Mouse (Mus musculus): Measurements from ENCODE around the gene Ctdnep1. TPM values are rescaled to one million over a fixed set of nuclear protein-coding genes. Genes with fewer than 3 reads are reported as not detected.
"Not testable (repeated sequence)": the region's sequence is repeated elsewhere in the genome, so short reads cannot be mapped to it uniquely, and the experiment has no call there.

The Ctdnep1 gene
- polyA plus RNA-seq, 1 experiment from 2014 or later: 22.6 TPM

GRCm38 (mm10) chr11:69947337-69948065 lies 33.5 kb upstream of the Ctdnep1 start:
- peaks cover 9% of the 10 kb centered on the region for H3K4me1 ChIP-seq (ENCODE audit: control insufficient read depth, insufficient read depth, low read length)
- H3K9me3 ChIP-seq (ENCODE audit: control insufficient read depth, low read length): no peaks in the 10 kb centered on the region
- H3K27ac ChIP-seq (ENCODE audit: low read depth, low read length): no peak overlapping the region; the same call in 1 of the 2 replicates
- WGBS: 5% methylated on average over 29 of the region's 29 CpGs
- H3K36me3 ChIP-seq (ENCODE audit: control insufficient read depth, insufficient read depth, low read length): no peaks in the 10 kb centered on the region
- H3K4me2 ChIP-seq: peak overlapping the region; percentile 61
- peak overlapping the region; percentile 78 for H3K9ac ChIP-seq (ENCODE audit: low read length)
- H3K4me3 ChIP-seq (ENCODE audit: low read depth, low read length): peak overlapping the region; percentile 49
- peak; percentile 96 for DNase-seq (ENCODE audit: low spot score, missing footprints)
- no peaks in the 10 kb centered on the region for H3K27me3 ChIP-seq (ENCODE audit: control insufficient read depth, insufficient read depth, low read length)
- peak; percentile 57 for ATAC-seq (ENCODE audit: low FRiP score)

- H3K36me3 ChIP-seq (ENCODE audit: control insufficient read depth, insufficient read depth, low read length): no peaks in the 10 kb centered on the region
- H3K9ac ChIP-seq (ENCODE audit: low read length): peak within 1 kb of the TSS; percentile 78
- peak within 1 kb of the TSS; percentile 61 for H3K4me2 ChIP-seq
- no peaks in the 10 kb centered on the region for H3K9me3 ChIP-seq (ENCODE audit: control insufficient read depth, low read length)
- ATAC-seq (ENCODE audit: low FRiP score): peak; percentile 95
- peak; percentile 99 for DNase-seq (ENCODE audit: low spot score, missing footprints)
- H3K27ac ChIP-seq (ENCODE audit: low read depth, low read length): peak within 1 kb of the TSS; percentile 74
- peak within 1 kb of the TSS; percentile 49 for H3K4me3 ChIP-seq (ENCODE audit: low read depth, low read length)
- peaks cover 9% of the 10 kb centered on the region for H3K4me1 ChIP-seq (ENCODE audit: control insufficient read depth, insufficient read depth, low read length)
- H3K27me3 ChIP-seq (ENCODE audit: control insufficient read depth, insufficient read depth, low read length): no peaks in the 10 kb centered on the region
- WGBS: under 1% methylated on average over 34 of the region's 34 CpGs
These were observed 32.7 kb upstream of the Ctdnep1 start, which contains the start of gene Slc2a4 for GRCm38 (mm10) chr11:69948066-69948762. TSS of gene Slc2a4 (minus strand) at chr11:69948188.

- Histone ChIP-seq H3K27me3 (ENCODE audit: control insufficient read depth, insufficient read depth, low read length) (no peaks in the 10 kb centered on the region), H3K9ac (ENCODE audit: low read length) (peak overlapping the region; percentile 78), H3K27ac (ENCODE audit: low read depth, low read length) (peak overlapping the region; percentile 74), H3K4me3 (ENCODE audit: low read depth, low read length) (peak overlapping the region; percentile 49), H3K9me3 (ENCODE audit: control insufficient read depth, low read length) (no peaks in the 10 kb centered on the region), H3K4me2 (peak overlapping the region; percentile 61), H3K36me3 (ENCODE audit: control insufficient read depth, insufficient read depth, low read length) (no peaks in the 10 kb centered on the region), H3K4me1 (ENCODE audit: control insufficient read depth, insufficient read depth, low read length) (peaks cover 9% of the 10 kb centered on the region)
- WGBS: under 1% methylated on average over 14 of the region's 14 CpGs
- DNase-seq (ENCODE audit: low spot score, missing footprints) (peak; percentile 99), ATAC-seq (ENCODE audit: low FRiP score) (peak; percentile 65)
These were observed 32.2 kb upstream of the Ctdnep1 start for GRCm38 (mm10) chr11:69948763-69949150.

GRCm38 (mm10) chr11:69950807-69951459 lies 30.0 kb upstream of the Ctdnep1 start:
- ATAC-seq (ENCODE audit: low FRiP score) (no peak), DNase-seq (ENCODE audit: low spot score, missing footprints) (peak; percentile 87)
- WGBS: 47% methylated on average over 4 of the region's 4 CpGs
- Histone ChIP-seq H3K9ac (ENCODE audit: low read length) (no peak overlapping the region), H3K4me2 (no peak overlapping the region), H3K36me3 (ENCODE audit: control insufficient read depth, insufficient read depth, low read length) (no peaks in the 10 kb centered on the region), H3K4me3 (ENCODE audit: low read depth, low read length) (no peak overlapping the region), H3K9me3 (ENCODE audit: control insufficient read depth, low read length) (no peaks in the 10 kb centered on the region), H3K27me3 (ENCODE audit: control insufficient read depth, insufficient read depth, low read length) (no peaks in the 10 kb centered on the region), H3K27ac (ENCODE audit: low read depth, low read length) (no peak overlapping the region), H3K4me1 (ENCODE audit: control insufficient read depth, insufficient read depth, low read length) (peaks cover 9% of the 10 kb centered on the region)

- Histone ChIP-seq H3K27me3 (ENCODE audit: control insufficient read depth, insufficient read depth, low read length) (no peaks in the 10 kb centered on the region), H3K27ac (ENCODE audit: low read depth, low read length) (no peak overlapping the region), H3K4me1 (ENCODE audit: control insufficient read depth, insufficient read depth, low read length) (peaks cover 9% of the 10 kb centered on the region), H3K4me2 (no peak overlapping the region), H3K4me3 (ENCODE audit: low read depth, low read length) (no peak overlapping the region), H3K9me3 (ENCODE audit: control insufficient read depth, low read length) (no peaks in the 10 kb centered on the region), H3K9ac (ENCODE audit: low read length) (no peak overlapping the region), H3K36me3 (ENCODE audit: control insufficient read depth, insufficient read depth, low read length) (no peaks in the 10 kb centered on the region)
- 52% methylated on average over 1 of the region's 1 CpGs for WGBS
- ATAC-seq (ENCODE audit: low FRiP score) (no peak), DNase-seq (ENCODE audit: low spot score, missing footprints) (no peak)
These were observed 28.7 kb upstream of the Ctdnep1 start for GRCm38 (mm10) chr11:69952274-69952673.

- Histone ChIP-seq H3K9ac (ENCODE audit: low read length) (no peak overlapping the region), H3K27me3 (ENCODE audit: control insufficient read depth, insufficient read depth, low read length) (no peaks in the 10 kb centered on the region), H3K4me1 (ENCODE audit: control insufficient read depth, insufficient read depth, low read length) (peaks cover 4% of the 10 kb centered on the region; the same call in 1 of the 2 replicates), H3K27ac (ENCODE audit: low read depth, low read length) (no peak overlapping the region), H3K9me3 (ENCODE audit: control insufficient read depth, low read length) (no peaks in the 10 kb centered on the region), H3K4me2 (no peak overlapping the region), H3K4me3 (ENCODE audit: low read depth, low read length) (no peak overlapping the region), H3K36me3 (ENCODE audit: control insufficient read depth, insufficient read depth, low read length) (no peaks in the 10 kb centered on the region)
- WGBS: 70% methylated on average over 11 of the region's 11 CpGs
- no peak for ATAC-seq (ENCODE audit: low FRiP score)
- DNase-seq (ENCODE audit: low spot score, missing footprints): no peak
These were observed 27.6 kb upstream of the Ctdnep1 start for GRCm38 (mm10) chr11:69953267-69953915.

GRCm38 (mm10) chr11:69955618-69956017 lies 25.3 kb upstream of the Ctdnep1 start:
- H3K4me1 ChIP-seq (ENCODE audit: control insufficient read depth, insufficient read depth, low read length); H3K36me3 ChIP-seq (ENCODE audit: control insufficient read depth, insufficient read depth, low read length); ATAC-seq (ENCODE audit: low FRiP score); DNase-seq (ENCODE audit: low spot score, missing footprints); H3K27me3 ChIP-seq (ENCODE audit: control insufficient read depth, insufficient read depth, low read length); H3K27ac ChIP-seq (ENCODE audit: low read depth, low read length); H3K9me3 ChIP-seq (ENCODE audit: control insufficient read depth, low read length); H3K4me2 ChIP-seq; H3K9ac ChIP-seq (ENCODE audit: low read length); H3K4me3 ChIP-seq (ENCODE audit: low read depth, low read length): not testable (repeated sequence)
- 81% methylated on average over 4 of the region's 4 CpGs for WGBS

- DNase-seq (ENCODE audit: low spot score, missing footprints) (no peak), ATAC-seq (ENCODE audit: low FRiP score) (no peak)
- H3K4me3 ChIP-seq (ENCODE audit: low read depth, low read length): no peak overlapping the region
- H3K4me1 ChIP-seq (ENCODE audit: control insufficient read depth, insufficient read depth, low read length): no peaks in the 10 kb centered on the region
- H3K36me3 ChIP-seq (ENCODE audit: control insufficient read depth, insufficient read depth, low read length): no peaks in the 10 kb centered on the region
- H3K9ac ChIP-seq (ENCODE audit: low read length): no peak overlapping the region
- no peak overlapping the region for H3K4me2 ChIP-seq
- WGBS: 73% methylated on average over 1 of the region's 1 CpGs
- no peaks in the 10 kb centered on the region for H3K27me3 ChIP-seq (ENCODE audit: control insufficient read depth, insufficient read depth, low read length)
- H3K9me3 ChIP-seq (ENCODE audit: control insufficient read depth, low read length): no peaks in the 10 kb centered on the region
- H3K27ac ChIP-seq (ENCODE audit: low read depth, low read length): no peak overlapping the region
These were observed 24.7 kb upstream of the Ctdnep1 start for GRCm38 (mm10) chr11:69956218-69956617.
